Mouse (Mus musculus): ENCODE measurements around the gene Selplg.

- TF ChIP-seq CTCF (IDR thresholded peaks at IDR 0.05) (no peak), EP300 (IDR thresholded peaks at IDR 0.05; ENCODE audit: insufficient read depth, low read depth, low read length) (no peak)
Observed at GRCm38 (mm10) chr5:113826619-113827018, 5.8 kb downstream of the Selplg start.

Measured in heart, adult 2 months (tissue).